Mouse (Mus musculus): ENCODE measurements around the gene Sh2d2a.

DNA sequence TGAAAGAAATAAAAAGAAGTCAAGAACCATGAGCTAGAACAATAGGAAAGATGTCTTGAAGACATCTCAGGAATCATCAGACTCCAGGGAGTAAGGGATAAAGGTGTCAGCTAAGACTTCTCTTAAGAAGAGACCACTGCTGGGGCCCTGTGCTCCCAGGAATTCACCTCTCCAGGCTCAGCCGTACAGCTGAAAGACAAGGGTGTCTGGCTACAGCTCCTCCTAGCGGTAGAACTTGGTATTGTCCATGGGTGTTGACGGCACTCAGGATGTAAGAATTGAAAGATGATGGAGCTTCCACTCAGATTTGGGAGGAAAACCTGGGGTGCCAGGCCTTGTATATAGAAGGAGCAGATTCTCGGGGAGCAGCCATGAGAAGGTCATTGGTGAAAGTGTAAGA is 7.9 kb upstream of the Sh2d2a start:
- TF ChIP-seq CTCF (IDR thresholded peaks at IDR 0.05; ENCODE audit: low read depth, low read length) (peak; percentile 81), POLR2A (IDR thresholded peaks at IDR 0.05; ENCODE audit: borderline replicate concordance, low read depth, low read length) (no peak)

Data from bone marrow macrophage, adult 2 months (primary cell).